In genomic region chr1:34060446-34060845, GRCm38 (mm10) we compare ENCODE assay signal across 8 mouse cellular contexts.
A peak's percentile ranks its signal among the peaks of the same experiment; 100 is the strongest.
DNase-seq lines count a peak whose midpoint lies in the region; ATAC-seq and TF ChIP-seq lines count a peak whose summit lies in the region.

No protein-coding gene starts in this region.

- no peaks in the 10 kb centered on the region for H3K36me3 ChIP-seq in heart, embryonic 16.5 days (ENCODE audit: control insufficient read depth, insufficient read depth)
- no peaks in the 10 kb centered on the region for H3K36me3 ChIP-seq in lung, embryonic 14.5 days (ENCODE audit: insufficient read depth)
- no peaks in the 10 kb centered on the region for H3K36me3 ChIP-seq in thymus, adult 2 months (ENCODE audit: control insufficient read depth, insufficient read depth, low read length)

- H3K4me2 ChIP-seq in heart, embryonic 16.5 days (ENCODE audit: low read depth, low read length): peak overlapping the region; percentile 2; the same call in 1 of the 2 replicates
- no peak overlapping the region for H3K4me2 ChIP-seq in lung, embryonic 14.5 days

- no peaks in the 10 kb centered on the region for H3K27me3 ChIP-seq in heart, embryonic 16.5 days (ENCODE audit: control insufficient read depth, insufficient read depth, low read length)
- no peaks in the 10 kb centered on the region for H3K27me3 ChIP-seq in lung, embryonic 14.5 days (ENCODE audit: insufficient read depth, low read length)
- no peaks in the 10 kb centered on the region for H3K27me3 ChIP-seq in thymus, adult 2 months (ENCODE audit: control insufficient read depth, insufficient read depth, low read length)

- H3K9ac ChIP-seq in heart, embryonic 16.5 days (ENCODE audit: low read length): no peak overlapping the region
- no peak overlapping the region for H3K9ac ChIP-seq in lung, embryonic 14.5 days

- no peak; the same call in 1 of the 2 replicates for ATAC-seq in heart, embryonic 16.5 days (replicated peaks; ENCODE audit: extremely low read depth, insufficient read depth, low FRiP score)
- ATAC-seq in lung, embryonic 14.5 days (ENCODE audit: insufficient read depth): peak; percentile 44; the same call in 1 of the 2 replicates

- TF ChIP-seq CTCF in lung, embryonic 14.5 days (IDR thresholded peaks at IDR 0.05; ENCODE audit: low read depth): no peak
- no peak for TF ChIP-seq CTCF in thymus, adult 2 months (IDR thresholded peaks at IDR 0.05; ENCODE audit: borderline replicate concordance, control insufficient read depth, extremely low read depth, insufficient read depth, low read length, poor library complexity)

- H3K27ac ChIP-seq in heart, embryonic 16.5 days (ENCODE audit: low read length): 0 out of 2 replicates have a peak overlapping the region, but pooled peaks have one; percentile 9
- H3K27ac ChIP-seq in lung, embryonic 14.5 days (ENCODE audit: low read depth): no peak overlapping the region
- H3K27ac ChIP-seq in thymus, adult 2 months (ENCODE audit: control insufficient read depth, insufficient read depth, low read length): no peak overlapping the region

- no peak overlapping the region for H3K4me3 ChIP-seq in heart, embryonic 16.5 days (ENCODE audit: low read length)
- H3K4me3 ChIP-seq in lung, embryonic 14.5 days (ENCODE audit: low read depth, low read length): no peak overlapping the region
- no peak overlapping the region for H3K4me3 ChIP-seq in thymus, adult 2 months (ENCODE audit: control insufficient read depth, insufficient read depth, low read length)

- H3K9me3 ChIP-seq in heart, embryonic 16.5 days (replicated peaks; ENCODE audit: control insufficient read depth, low read length): no peaks in the 10 kb centered on the region
- H3K9me3 ChIP-seq in lung, embryonic 14.5 days (ENCODE audit: low read depth, low read length): no peaks in the 10 kb centered on the region

- H3K4me1 ChIP-seq in heart, embryonic 16.5 days (ENCODE audit: control insufficient read depth, insufficient read depth, low read length): peaks cover 16% of the 10 kb centered on the region
- H3K4me1 ChIP-seq in lung, embryonic 14.5 days (ENCODE audit: insufficient read depth): no peaks in the 10 kb centered on the region
- no peaks in the 10 kb centered on the region for H3K4me1 ChIP-seq in thymus, adult 2 months (replicated peaks; ENCODE audit: control insufficient read depth, insufficient read depth, low read length)

- peak; percentile 60 to 69 for DNase-seq in heart, adult 18-20 months
- DNase-seq in heart, adult 8-10 months (ENCODE audit: low spot score): no peak
- peak; percentile 48 for DNase-seq in brain, adult 2 months (ENCODE audit: low read depth, low spot score)
- peak; percentile 43 for DNase-seq in lung, embryonic 14.5 days
- no peak for DNase-seq in yolk sac, embryonic 10.5 days (ENCODE audit: low spot score)
- DNase-seq in thymus, adult 2 months: no peak
- no peak for DNase-seq in frontal cortex, postnatal 14 days (ENCODE audit: low spot score in 2 of 2)

- WGBS in heart, embryonic 16.5 days: 6% methylated on average over 6 of the region's 6 CpGs
- 7% methylated on average over 6 of the region's 6 CpGs for WGBS in lung, embryonic 14.5 days
- WGBS in thymus, adult 2 months: 65% methylated on average over 6 of the region's 6 CpGs

- no peak for TF ChIP-seq POLR2A in thymus, adult 2 months (IDR thresholded peaks at IDR 0.05; ENCODE audit: control insufficient read depth, extremely low read depth, insufficient read depth, low read length, poor library complexity)

Comparison
In these comparisons a context has a peak if more than half of its experiments do, and no peak if none do; other contexts are left out.
1. DNase-seq: peak in heart, adult 18-20 months (2 of 2), brain, adult 2 months (single experiment) and lung, embryonic 14.5 days (single experiment); none in heart, adult 8-10 months (single experiment), yolk sac, embryonic 10.5 days (single experiment), thymus, adult 2 months (single experiment) and frontal cortex, postnatal 14 days (0 of 2).